Mouse (Mus musculus) 416B (cell line): ENCODE data around the gene Nphs1.
A peak's percentile ranks its signal among the peaks of the same experiment; 100 is the strongest.
"Not testable (repeated sequence)": the region's sequence is repeated elsewhere in the genome, so short reads cannot be mapped to it uniquely, and the experiment has no call there.

ENCODE experiments used
- DNase-seq: peaks from one replicate; pipeline ENCODE4 v3.0.0; 2011; ENCODE audit warnings: low read depth

Nphs1 gene

GRCm38 (mm10) chr7:30492765-30493164 is 34.6 kb downstream of the Nphs1 start:
- peak; percentile 75 for DNase-seq

- DNase-seq = no peak
These were observed 35.4 kb downstream of the Nphs1 start, which contains the start of gene Prodh2 for GRCm38 (mm10) chr7:30493401-30493931. Gene Prodh2 (plus strand): TSS chr7:30493622.

GRCm38 (mm10) chr7:30495506-30496042 is 37.5 kb downstream of the Nphs1 start:
- not testable (repeated sequence) for DNase-seq

- not testable (repeated sequence) for DNase-seq
These were observed 43.0 kb downstream of the Nphs1 start for GRCm38 (mm10) chr7:30501159-30501558.

- DNase-seq = no peak
These were observed 49.9 kb downstream of the Nphs1 start for GRCm38 (mm10) chr7:30508061-30508460.

GRCm38 (mm10) chr7:30515003-30515760 is 57.1 kb downstream of the Nphs1 start:
- DNase-seq = no peak

- no peak for DNase-seq
These were observed 60.2 kb downstream of the Nphs1 start for GRCm38 (mm10) chr7:30518325-30518724.

- DNase-seq = no peak
These were observed 62.3 kb downstream of the Nphs1 start for GRCm38 (mm10) chr7:30520396-30520795.

- DNase-seq = no peak
These were observed 62.7 kb downstream of the Nphs1 start for GRCm38 (mm10) chr7:30520856-30521255.

- no peak for DNase-seq
These were observed 64.8 kb downstream of the Nphs1 start for GRCm38 (mm10) chr7:30522871-30523270.

GRCm38 (mm10) chr7:30524487-30524886 is 66.4 kb downstream of the Nphs1 start:
- DNase-seq = no peak

GRCm38 (mm10) chr7:30525954-30526353 is 67.8 kb downstream of the Nphs1 start:
- DNase-seq = no peak

GRCm38 (mm10) chr7:30526399-30526798 is 68.3 kb downstream of the Nphs1 start:
- DNase-seq = no peak

GRCm38 (mm10) chr7:30526981-30527380 is 68.9 kb downstream of the Nphs1 start:
- no peak for DNase-seq

GRCm38 (mm10) chr7:30531291-30531815 is 73.2 kb downstream of the Nphs1 start:
- DNase-seq = no peak

GRCm38 (mm10) chr7:30532931-30533330 is 74.8 kb downstream of the Nphs1 start:
- DNase-seq = no peak

- no peak for DNase-seq
These were observed 76.0 kb downstream of the Nphs1 start for GRCm38 (mm10) chr7:30533941-30534632.

- DNase-seq = peak; percentile 98
These were observed 76.8 kb downstream of the Nphs1 start, which contains the start of gene Arhgap33 for GRCm38 (mm10) chr7:30534633-30535577. Gene Arhgap33 (minus strand): TSS chr7:30535060.
